26 mouse cellular contexts compared by ENCODE assay signal in genomic region chr12:9224971-9225370, GRCm38 (mm10).
DNase-seq lines count a peak whose midpoint lies in the region; ATAC-seq and TF ChIP-seq lines count a peak whose summit lies in the region.
"Had no signal": no experiment of that assay in that cellular context is flagged by ENCODE, and none has a peak within 500 bp of the region (broad histone marks: within the 10 kb centered on the region; RNA-seq: fewer than 3 reads in every experiment).

No protein-coding gene starts in this region.

- TF ChIP-seq EP300 in heart, adult 2 months (IDR thresholded peaks at IDR 0.05; ENCODE audit: insufficient read depth, low read depth, low read length): peak; percentile 86

- H3K36me3 ChIP-seq in embryonic facial prominence, embryonic 14.5 days (ENCODE audit: control insufficient read depth, insufficient read depth, low read length): no peaks in the 10 kb centered on the region
- H3K36me3 ChIP-seq in embryonic facial prominence, embryonic 10.5 days (replicated peaks): no peaks in the 10 kb centered on the region
- H3K36me3 ChIP-seq in heart, adult 2 months (ENCODE audit: control insufficient read depth, insufficient read depth, low read length): no peaks in the 10 kb centered on the region
- H3K36me3 ChIP-seq in heart, embryonic 10.5 days: no peaks in the 10 kb centered on the region
- H3K36me3 ChIP-seq: embryonic facial prominence, embryonic 12.5 days; limb, embryonic 15.5 days; lung, embryonic 15.5 days; midbrain, embryonic 13.5 days had no signal

- intact Hi-C loops in heart, adult 2 months (cut with DNase I): loop anchor here (5.0 kb wide), 1 partner anchor 108 kb away; no protein-coding TSS in a partner anchor
- intact Hi-C loops in heart, postnatal 14 days (cut with DNase I): loop anchor here (5.0 kb wide), 1 partner anchor 118 kb away; no protein-coding TSS in a partner anchor

- no peaks in the 10 kb centered on the region for H3K27me3 ChIP-seq in embryonic facial prominence, embryonic 14.5 days (replicated peaks; ENCODE audit: control insufficient read depth, insufficient read depth, low read length)
- no peaks in the 10 kb centered on the region for H3K27me3 ChIP-seq in embryonic facial prominence, embryonic 10.5 days (replicated peaks; ENCODE audit: low read depth, poor library complexity, severe bottlenecking)
- no peaks in the 10 kb centered on the region for H3K27me3 ChIP-seq in heart, adult 2 months (ENCODE audit: control insufficient read depth, insufficient read depth, low read length)
- H3K27me3 ChIP-seq in heart, embryonic 10.5 days (ENCODE audit: insufficient read depth, poor library complexity, severe bottlenecking): no peaks in the 10 kb centered on the region
- H3K27me3 ChIP-seq: embryonic facial prominence, embryonic 12.5 days; limb, embryonic 15.5 days; lung, embryonic 15.5 days; megakaryocyte, embryonic 14.5 days; midbrain, embryonic 13.5 days had no signal

- H3K27ac ChIP-seq in embryonic facial prominence, embryonic 14.5 days (replicated peaks; ENCODE audit: low read depth, low read length): no peak overlapping the region
- H3K27ac ChIP-seq in embryonic facial prominence, embryonic 10.5 days (replicated peaks): no peak overlapping the region
- peak overlapping the region; percentile 4; the same call in 1 of the 2 replicates for H3K27ac ChIP-seq in heart, adult 2 months
- H3K27ac ChIP-seq in heart, embryonic 10.5 days: no peak overlapping the region
- H3K27ac ChIP-seq: embryonic facial prominence, embryonic 12.5 days; hindbrain, embryonic 14.5 days; kidney, postnatal 0 days; limb, embryonic 15.5 days; liver, embryonic 14.5 days; lung, embryonic 15.5 days; midbrain, embryonic 13.5 days had no signal

- no peak overlapping the region for H3K4me2 ChIP-seq in embryonic facial prominence, embryonic 14.5 days (ENCODE audit: low read depth, low read length)
- H3K4me2 ChIP-seq: embryonic facial prominence, embryonic 12.5 days; hindbrain, embryonic 14.5 days; limb, embryonic 15.5 days; lung, embryonic 15.5 days; midbrain, embryonic 13.5 days had no signal

- no peak overlapping the region for H3K9ac ChIP-seq in embryonic facial prominence, embryonic 14.5 days (ENCODE audit: low read depth, low read length)
- no peak overlapping the region for H3K9ac ChIP-seq in heart, adult 2 months (ENCODE audit: low read depth, low read length)
- H3K9ac ChIP-seq: embryonic facial prominence, embryonic 12.5 days; hindbrain, embryonic 14.5 days; limb, embryonic 15.5 days; liver, embryonic 14.5 days; lung, embryonic 15.5 days; midbrain, embryonic 13.5 days had no signal

- no peaks in the 10 kb centered on the region for H3K9me3 ChIP-seq in embryonic facial prominence, embryonic 14.5 days (ENCODE audit: control insufficient read depth, low read length)
- H3K9me3 ChIP-seq in embryonic facial prominence, embryonic 10.5 days: no peaks in the 10 kb centered on the region
- no peaks in the 10 kb centered on the region for H3K9me3 ChIP-seq in heart, embryonic 10.5 days
- H3K9me3 ChIP-seq: embryonic facial prominence, embryonic 12.5 days; limb, embryonic 15.5 days; lung, embryonic 15.5 days; midbrain, embryonic 13.5 days had no signal

- DNase-seq in embryonic facial prominence, embryonic 14.5 days (ENCODE audit: low spot score): peak; percentile 55
- DNase-seq in embryonic facial prominence, embryonic 10.5 days (ENCODE audit: low spot score): no peak
- peak; percentile 67 to 86 for DNase-seq in heart, adult 2 months
- DNase-seq in heart, embryonic 10.5 days (ENCODE audit: low spot score): no peak
- DNase-seq in heart, postnatal 14 days: peak; percentile 65 to 72
- no peak for DNase-seq in spleen, postnatal 36 days (ENCODE audit: low spot score in 2 of 2)
- DNase-seq in adrenal gland, adult 8-10 months: no peak
- DNase-seq: cerebellum, adult 11 months; cerebellum, postnatal 14 days; gastrocnemius, postnatal 36 days; kidney, adult 2 months; left cerebral cortex, postnatal 4 days; lung, postnatal 36 days; right cerebral cortex, postnatal 14 days; thymus, adult 18-20 months; thymus, postnatal 4 days had no signal

- no peaks in the 10 kb centered on the region for H3K4me1 ChIP-seq in embryonic facial prominence, embryonic 14.5 days (ENCODE audit: control insufficient read depth, insufficient read depth, low read length)
- H3K4me1 ChIP-seq in embryonic facial prominence, embryonic 10.5 days: peaks cover 7% of the 10 kb centered on the region
- peaks cover 6% of the 10 kb centered on the region for H3K4me1 ChIP-seq in heart, adult 2 months (ENCODE audit: control insufficient read depth, insufficient read depth, low read length)
- H3K4me1 ChIP-seq in heart, embryonic 10.5 days: peaks cover 2% of the 10 kb centered on the region; the same call in 1 of the 2 replicates
- H3K4me1 ChIP-seq: embryonic facial prominence, embryonic 12.5 days; lung, embryonic 15.5 days; megakaryocyte, embryonic 14.5 days; midbrain, embryonic 13.5 days had no signal

- TF ChIP-seq CTCF in heart, adult 2 months (IDR thresholded peaks at IDR 0.05): no peak

- no peak for ATAC-seq in embryonic facial prominence, embryonic 14.5 days (ENCODE audit: low read depth)
- ATAC-seq: forebrain, embryonic 14.5 days; inflammation-experienced regulatory T-cells, adult 6 months; midbrain, embryonic 13.5 days had no signal

- no peak for TF ChIP-seq POLR2A in heart, adult 2 months (IDR thresholded peaks at IDR 0.05; ENCODE audit: insufficient read depth, low read depth, low read length)

- WGBS in embryonic facial prominence, embryonic 14.5 days: 47% methylated on average over 5 of the region's 5 CpGs
- 55% methylated on average over 5 of the region's 5 CpGs for WGBS in embryonic facial prominence, embryonic 10.5 days
- WGBS in heart, adult 2 months: 24% methylated on average over 5 of the region's 5 CpGs
- 52% methylated on average over 5 of the region's 5 CpGs for WGBS in heart, embryonic 10.5 days

- no peaks in the 10 kb centered on the region for H3K79me2 ChIP-seq in heart, adult 2 months (replicated peaks; ENCODE audit: control insufficient read depth, insufficient read depth, low read length)

- H3K4me3 ChIP-seq in embryonic facial prominence, embryonic 14.5 days (ENCODE audit: low read depth, low read length): no peak overlapping the region
- H3K4me3 ChIP-seq in embryonic facial prominence, embryonic 10.5 days: no peak overlapping the region
- no peak overlapping the region for H3K4me3 ChIP-seq in heart, adult 2 months
- no peak overlapping the region for H3K4me3 ChIP-seq in heart, embryonic 10.5 days
- H3K4me3 ChIP-seq: embryonic facial prominence, embryonic 12.5 days; limb, embryonic 15.5 days; lung, embryonic 15.5 days; megakaryocyte, embryonic 14.5 days; midbrain, embryonic 13.5 days had no signal

Comparison
In these comparisons a context has a peak if more than half of its experiments do, and no peak if none do; other contexts are left out.
1. DNase-seq: peak in embryonic facial prominence, embryonic 14.5 days (single experiment), heart, adult 2 months (2 of 2) and heart, postnatal 14 days (2 of 2); none in embryonic facial prominence, embryonic 10.5 days (single experiment), heart, embryonic 10.5 days (single experiment), spleen, postnatal 36 days (0 of 2) and adrenal gland, adult 8-10 months (single experiment).